Mouse (Mus musculus): ENCODE results near the gene Serinc4.
"Not testable (repeated sequence)": the region's sequence is repeated elsewhere in the genome, so short reads cannot be mapped to it uniquely, and the experiment has no call there.

GRCm38 (mm10) chr2:121501550-121501949 lies 45.0 kb upstream of the Serinc4 start:
- not testable (repeated sequence) for TF ChIP-seq CTCF, EP300 (IDR thresholded peaks at IDR 0.05; ENCODE audit: low read depth)
